Mouse (Mus musculus): ENCODE measurements around the gene Rhox3a.
"Not testable (repeated sequence)": the region's sequence is repeated elsewhere in the genome, so short reads cannot be mapped to it uniquely, and the experiment has no call there.

Rhox3a gene

GRCm38 (mm10) chrX:37249619-37250018, at the start of gene Rhox3a:
TSS of gene Rhox3a (plus strand) at chrX:37249919.
- DNase-seq (ENCODE audit: low spot score): not testable (repeated sequence)

GRCm38 (mm10) chrX:37210941-37211340, 38.8 kb upstream of the Rhox3a start, which contains the start of gene Gm9:
TSS of gene Gm9 (minus strand) at chrX:37211041.
- DNase-seq (ENCODE audit: low spot score): no peak

- DNase-seq (ENCODE audit: low spot score): not testable (repeated sequence)
Measured at GRCm38 (mm10) chrX:37222158-37222557, 27.6 kb upstream of the Rhox3a start, which contains the start of gene Rhox1. TSS of gene Rhox1 (minus strand) at chrX:37222258.

- DNase-seq (ENCODE audit: low spot score): not testable (repeated sequence)
Measured at GRCm38 (mm10) chrX:37244676-37245075, 5.0 kb upstream of the Rhox3a start, which contains the start of gene Rhox2a. TSS of gene Rhox2a (plus strand) at chrX:37244976.

GRCm38 (mm10) chrX:37265038-37265437, 15.3 kb downstream of the Rhox3a start, which contains the start of gene Rhox4a:
TSS of gene Rhox4a (plus strand) at chrX:37265338.
- DNase-seq (ENCODE audit: low spot score): not testable (repeated sequence)
